Mouse (Mus musculus) hindbrain, embryonic 11.5 days (tissue): ENCODE data around the gene Dchs2. TPM values are rescaled to one million over a fixed set of nuclear protein-coding genes. Genes with fewer than 3 reads are reported as not detected.

Source experiments
- ATAC-seq: fragments of 200-750 bp; cut with Nextera tagmentation; 2 replicates; pipeline ENCODE4 v1.8.0; 2017; ENCODE audit warnings: mild to moderate bottlenecking, moderate TSS enrichment, moderate library complexity; ENCODE audit not compliant: low FRiP score
- DNase-seq: peaks from one replicate; pipeline ENCODE4 v3.0.0-alpha.2; 2015; ENCODE audit warnings: low spot score
- H3K27ac ChIP-seq: fragments of 300-500 bp; sonication (generic); 2 replicates; pipeline ENCODE4 v1.5.1; 2014; ENCODE audit warnings: mild to moderate bottlenecking, low read depth, low read length
- H3K27me3 ChIP-seq: fragments of 300-500 bp; sonication (generic); 2 replicates; pipeline ENCODE4 v1.6.1; 2014; ENCODE audit warnings: mild to moderate bottlenecking, low read length, moderate library complexity, mixed read lengths; ENCODE audit not compliant: control insufficient read depth, insufficient read depth
- H3K36me3 ChIP-seq: fragments of 300-500 bp; sonication (generic); 2 replicates; pipeline ENCODE4 v1.6.1; 2014; ENCODE audit warnings: mild to moderate bottlenecking, low read length, moderate library complexity, mixed read lengths; ENCODE audit not compliant: control insufficient read depth, insufficient read depth
- H3K4me1 ChIP-seq: fragments of 300-500 bp; sonication (generic); replicated peaks from 2 replicates; pipeline ENCODE4 v1.6.1; 2014; ENCODE audit warnings: low read length, mixed read lengths; ENCODE audit not compliant: control insufficient read depth, insufficient read depth
- H3K4me2 ChIP-seq: fragments of 300-500 bp; sonication (generic); replicated peaks from 2 replicates; pipeline ENCODE4 v1.6.1; 2014; ENCODE audit warnings: mild to moderate bottlenecking, low read depth, low read length
- H3K4me3 ChIP-seq: fragments of 300-500 bp; sonication (generic); 2 replicates; pipeline ENCODE4 v1.5.1; 2014; ENCODE audit warnings: low read depth, low read length
- H3K9ac ChIP-seq: fragments of 300-500 bp; sonication (generic); 2 replicates; pipeline ENCODE4 v1.6.1; 2014; ENCODE audit warnings: low read depth, low read length
- H3K9me3 ChIP-seq: fragments of 300-500 bp; sonication (generic); 2 replicates; pipeline ENCODE4 v1.6.1; 2016; ENCODE audit warnings: low read length; ENCODE audit not compliant: control insufficient read depth
- WGBS: fragments of 180-500 bp; shearing (Covaris S2); extraction: QIAGEN DNeasy Blood & Tissue Kit; methylation state at CpG from one replicate; pipeline ENCODE4 v1.1.7; 2014; 5-methylcytosine and 5-hydroxymethylcytosine counted together
- polyA plus RNA-seq: library from polyadenylated mRNA; unstranded; fragments of >200 nt; fragmentation: Nextera tagmentation; extraction: Ambion mirVana; gene quantifications from 2 replicates; pipeline ENCODE4 v1.2.1, GENCODE M21; 2014

Dchs2 gene
- polyA plus RNA-seq, 1 experiment from 2014 or later: 1.6 TPM

GRCm38 (mm10) chr3:83211939-83212338 lies 84.2 kb downstream of the Dchs2 start:
- Histone ChIP-seq H3K4me2 (no peak overlapping the region), H3K36me3 (no peaks in the 10 kb centered on the region), H3K27me3 (no peaks in the 10 kb centered on the region), H3K4me3 (no peak overlapping the region), H3K9me3 (no peaks in the 10 kb centered on the region), H3K27ac (no peak overlapping the region), H3K9ac (no peak overlapping the region), H3K4me1 (no peaks in the 10 kb centered on the region)
- no peak for ATAC-seq
- 62% methylated on average over 5 of the region's 5 CpGs for WGBS
- no peak for DNase-seq

DNA sequence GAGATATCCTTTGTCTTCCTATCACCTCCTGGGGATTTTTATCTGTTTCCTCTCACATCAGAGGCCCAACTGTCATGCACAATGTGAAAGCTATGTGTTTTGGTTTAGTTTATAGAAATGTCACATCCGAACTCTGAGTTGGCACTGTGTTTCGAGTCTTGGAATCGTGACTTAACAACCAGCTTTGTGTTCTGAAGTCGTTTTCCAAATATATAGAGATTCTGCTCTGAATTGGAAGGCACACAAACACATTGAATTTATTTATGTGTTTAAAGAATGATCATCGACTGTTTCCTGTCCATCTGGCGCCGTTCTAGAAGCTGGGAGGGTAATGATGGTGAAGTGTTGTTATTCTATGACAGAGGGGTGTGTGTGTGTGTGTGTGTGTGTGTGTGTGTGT lies 84.8 kb downstream of the Dchs2 start:
- Histone ChIP-seq H3K9me3 (no peaks in the 10 kb centered on the region), H3K4me3 (no peak overlapping the region), H3K4me1 (no peaks in the 10 kb centered on the region), H3K9ac (no peak overlapping the region), H3K27ac (no peak overlapping the region), H3K4me2 (no peak overlapping the region), H3K36me3 (no peaks in the 10 kb centered on the region), H3K27me3 (no peaks in the 10 kb centered on the region)
- DNase-seq (no peak), ATAC-seq (no peak)
- 73% methylated on average over 7 of the region's 7 CpGs for WGBS

GRCm38 (mm10) chr3:83218059-83218458 lies 90.3 kb downstream of the Dchs2 start:
- no peaks in the 10 kb centered on the region for H3K9me3 ChIP-seq
- ATAC-seq (no peak), DNase-seq (no peak)
- H3K4me1 ChIP-seq: no peaks in the 10 kb centered on the region
- H3K4me2 ChIP-seq: no peak overlapping the region
- H3K36me3 ChIP-seq: no peaks in the 10 kb centered on the region
- H3K9ac ChIP-seq: no peak overlapping the region
- H3K27ac ChIP-seq: no peak overlapping the region
- no peaks in the 10 kb centered on the region for H3K27me3 ChIP-seq
- no peak overlapping the region for H3K4me3 ChIP-seq
- 86% methylated on average over 4 of the region's 4 CpGs for WGBS

DNA sequence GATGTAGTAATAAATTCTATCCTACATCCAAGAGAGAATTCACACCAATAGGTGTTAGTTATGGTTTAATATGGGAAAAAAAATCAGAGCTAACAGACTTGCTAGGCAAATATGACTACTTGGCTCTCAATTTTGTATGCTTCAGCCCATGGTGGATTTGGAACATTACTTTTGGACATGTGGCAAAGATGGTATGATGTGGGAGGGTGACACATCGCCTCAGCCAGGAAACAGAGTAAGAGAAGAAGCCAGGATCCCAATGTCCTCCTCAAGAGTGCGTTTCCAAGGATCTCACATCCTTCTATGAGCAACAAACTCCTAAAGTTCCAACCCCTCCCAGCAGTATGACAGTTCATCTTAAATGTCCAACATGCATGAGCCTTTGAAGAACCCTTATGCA lies 92.4 kb downstream of the Dchs2 start:
- no peak for ATAC-seq
- Histone ChIP-seq H3K9me3 (no peaks in the 10 kb centered on the region), H3K9ac (no peak overlapping the region), H3K4me2 (no peak overlapping the region), H3K4me1 (no peaks in the 10 kb centered on the region), H3K27ac (no peak overlapping the region), H3K27me3 (no peaks in the 10 kb centered on the region), H3K4me3 (no peak overlapping the region), H3K36me3 (no peaks in the 10 kb centered on the region)
- 90% methylated on average over 2 of the region's 2 CpGs for WGBS
- DNase-seq: no peak

GRCm38 (mm10) chr3:83222125-83222524 lies 94.4 kb downstream of the Dchs2 start:
- no peaks in the 10 kb centered on the region for H3K36me3 ChIP-seq
- no peak overlapping the region for H3K27ac ChIP-seq
- no peak overlapping the region for H3K9ac ChIP-seq
- no peaks in the 10 kb centered on the region for H3K9me3 ChIP-seq
- WGBS: 59% methylated on average over 5 of the region's 5 CpGs
- ATAC-seq: no peak
- H3K4me2 ChIP-seq: no peak overlapping the region
- H3K4me1 ChIP-seq: no peaks in the 10 kb centered on the region
- DNase-seq: no peak
- H3K4me3 ChIP-seq: no peak overlapping the region
- no peaks in the 10 kb centered on the region for H3K27me3 ChIP-seq

DNA sequence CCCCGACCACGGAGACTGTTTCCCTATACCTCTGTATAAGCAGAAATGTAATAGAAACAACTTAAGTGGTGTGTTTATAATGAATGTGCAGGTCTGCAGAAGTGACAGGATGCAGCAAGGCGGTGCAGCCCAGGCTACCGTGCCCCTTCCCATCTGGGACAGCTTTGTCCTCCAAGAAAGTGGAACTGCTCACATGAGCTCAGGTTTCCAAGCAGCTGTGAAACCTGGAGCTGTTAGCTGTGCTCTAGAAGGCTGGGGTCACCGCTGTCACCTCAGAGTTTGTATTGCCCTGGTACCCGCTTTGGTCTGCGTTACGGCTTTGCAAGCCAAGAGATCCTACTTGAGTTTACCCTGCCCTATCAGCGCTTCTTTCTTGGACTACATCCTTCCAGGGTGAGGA lies 100.6 kb downstream of the Dchs2 start:
- Histone ChIP-seq H3K27me3 (no peaks in the 10 kb centered on the region), H3K9ac (no peak overlapping the region), H3K9me3 (no peaks in the 10 kb centered on the region), H3K4me2 (no peak overlapping the region), H3K36me3 (no peaks in the 10 kb centered on the region), H3K27ac (no peak overlapping the region), H3K4me3 (no peak overlapping the region), H3K4me1 (no peaks in the 10 kb centered on the region)
- 79% methylated on average over 9 of the region's 9 CpGs for WGBS
- DNase-seq (no peak), ATAC-seq (no peak)

GRCm38 (mm10) chr3:83230326-83230725 lies 102.6 kb downstream of the Dchs2 start:
- ATAC-seq: no peak
- Histone ChIP-seq H3K9ac (no peak overlapping the region), H3K4me3 (no peak overlapping the region), H3K27me3 (no peaks in the 10 kb centered on the region), H3K36me3 (no peaks in the 10 kb centered on the region), H3K27ac (no peak overlapping the region), H3K4me1 (no peaks in the 10 kb centered on the region), H3K9me3 (no peaks in the 10 kb centered on the region), H3K4me2 (no peak overlapping the region)
- DNase-seq: no peak
- WGBS: 99% methylated on average over 2 of the region's 2 CpGs

- H3K36me3 ChIP-seq: no peaks in the 10 kb centered on the region
- no peak overlapping the region for H3K4me3 ChIP-seq
- ATAC-seq: no peak
- no peak for DNase-seq
- no peaks in the 10 kb centered on the region for H3K9me3 ChIP-seq
- H3K27me3 ChIP-seq: no peaks in the 10 kb centered on the region
- no peak overlapping the region for H3K27ac ChIP-seq
- no peak overlapping the region for H3K4me2 ChIP-seq
- WGBS: 73% methylated on average over 4 of the region's 4 CpGs
- no peaks in the 10 kb centered on the region for H3K4me1 ChIP-seq
- H3K9ac ChIP-seq: no peak overlapping the region
Measured at GRCm38 (mm10) chr3:83234457-83234856, 106.7 kb downstream of the Dchs2 start.

- WGBS: 92% methylated on average over 5 of the region's 5 CpGs
- DNase-seq: no peak
Measured at GRCm38 (mm10) chr3:83235061-83235460, 107.3 kb downstream of the Dchs2 start.

More at GRCm38 (mm10) chr3:83235061-83235460, 107.3 kb downstream of the Dchs2 start:
- Histone ChIP-seq H3K4me2 (no peak overlapping the region), H3K4me3 (no peak overlapping the region), H3K9me3 (no peaks in the 10 kb centered on the region), H3K4me1 (no peaks in the 10 kb centered on the region), H3K36me3 (no peaks in the 10 kb centered on the region), H3K9ac (no peak overlapping the region), H3K27ac (no peak overlapping the region), H3K27me3 (no peaks in the 10 kb centered on the region)
- no peak for ATAC-seq
